Mouse (Mus musculus): ENCODE data around the gene Chmp4b. TPM values are rescaled to one million over a fixed set of nuclear protein-coding genes. Genes with fewer than 3 reads are reported as not detected.

The Chmp4b gene
- 63.7 and 64.4 TPM in 2 replicates for polyA plus RNA-seq (2012; rRNA removed; ENCODE audit: low replicate concordance)

GRCm38 (mm10) chr2:154651363-154651762 lies at the start of gene Chmp4b:
Gene Chmp4b, plus strand, starts transcription at chr2:154651705.

GRCm38 (mm10) chr2:154603638-154604153 lies 47.8 kb upstream of the Chmp4b start, which contains the start of gene Pxmp4:
Gene Pxmp4, minus strand, starts transcription at chr2:154603708.

GRCm38 (mm10) chr2:154613118-154614115 lies 38.1 kb upstream of the Chmp4b start, which contains the start of the genes Zfp341 and 4930519P11Rik:
Gene Zfp341, plus strand, starts transcription at chr2:154613297.
Gene 4930519P11Rik, minus strand, starts transcription at chr2:154613437.

Other genes starting within 250 kb of the Chmp4b start
- gene Snta1, start 243.6 kb upstream of the Chmp4b start, polyA plus RNA-seq (2012; rRNA removed; ENCODE audit: low replicate concordance): 30.3 and 42.6 TPM in 2 replicates
- gene Cbfa2t2, start 215.2 kb upstream of the Chmp4b start, polyA plus RNA-seq (2012; rRNA removed; ENCODE audit: low replicate concordance): 10.9 and 12.3 TPM in 2 replicates
- gene 1700003F12Rik, start 104.6 kb upstream of the Chmp4b start, polyA plus RNA-seq (2012; rRNA removed; ENCODE audit: low replicate concordance): 0.45 and 2.6 TPM in 2 replicates
- 0.14 TPM in 1 of 2 replicates, not detected in the other for gene Actl10, start 99.9 kb upstream of the Chmp4b start, polyA plus RNA-seq (2012; rRNA removed; ENCODE audit: low replicate concordance)
- gene Necab3, start 92.8 kb upstream of the Chmp4b start, polyA plus RNA-seq (2012; rRNA removed; ENCODE audit: low replicate concordance): 4.3 and 5.1 TPM in 2 replicates
- gene E2f1, start 81.8 kb upstream of the Chmp4b start, polyA plus RNA-seq (2012; rRNA removed; ENCODE audit: low replicate concordance): 5.8 and 8.5 TPM in 2 replicates
- 72.3 and 84.3 TPM in 2 replicates for gene Pxmp4, start 48.0 kb upstream of the Chmp4b start, polyA plus RNA-seq (2012; rRNA removed; ENCODE audit: low replicate concordance)
- 6.2 and 7.6 TPM in 2 replicates for gene Zfp341, start 38.4 kb upstream of the Chmp4b start, polyA plus RNA-seq (2012; rRNA removed; ENCODE audit: low replicate concordance)
- gene 4930519P11Rik, start 38.3 kb upstream of the Chmp4b start, polyA plus RNA-seq (2012; rRNA removed; ENCODE audit: low replicate concordance): 1.5 and 2.1 TPM in 2 replicates
- not detected in 2 replicates for gene Gm14214, start 118.3 kb downstream of the Chmp4b start, polyA plus RNA-seq (2012; rRNA removed; ENCODE audit: low replicate concordance)
- gene Raly, start 139.4 kb downstream of the Chmp4b start, polyA plus RNA-seq (2012; rRNA removed; ENCODE audit: low replicate concordance): 137 and 220 TPM in 2 replicates
- gene a, start 139.7 kb downstream of the Chmp4b start, polyA plus RNA-seq (2012; rRNA removed; ENCODE audit: low replicate concordance): 0.60 TPM in 1 of 2 replicates, not detected in the other
- 4.4 and 15.5 TPM in 2 replicates for gene Eif2s2, start 241.2 kb downstream of the Chmp4b start, polyA plus RNA-seq (2012; rRNA removed; ENCODE audit: low replicate concordance)

Measured in mammary gland, adult 2 months (tissue).